Mouse (Mus musculus): Measurements from ENCODE around the gene Pde4d.

The Pde4d gene

GRCm38 (mm10) chr13:109756854-109757253, 1307.1 kb downstream of the Pde4d start:
- ChIA-PET POLR2A (no interaction called here), CTCF (no interaction called here)

- ChIA-PET POLR2A (interaction anchor here in 1 of 4 experiments (0.6 to 1.0 kb wide), 3 partner anchors 15 to 406 kb away, joined by 3 to 4 read pairs (median 4); no protein-coding TSS in a partner anchor), CTCF (interaction anchor here in 2 of 4 experiments (1.0 to 1.3 kb wide), 3 partner anchors 132 to 530 kb away, joined by 3 to 4 read pairs (median 3); no protein-coding TSS in a partner anchor)
Measured at GRCm38 (mm10) chr13:109759201-109759600, 1309.5 kb downstream of the Pde4d start.

- POLR2A ChIA-PET, result interaction anchor here in 1 of 4 experiments (1.2 kb wide), 1 partner anchor 12 kb away, joined by 5 read pairs; no protein-coding TSS in a partner anchor
- CTCF ChIA-PET, result interaction anchor here in 3 of 4 experiments (0.6 kb wide), 3 partner anchors 9 to 1884 kb away, joined by 3 to 7 read pairs (median 5); no protein-coding TSS in a partner anchor
Measured at GRCm38 (mm10) chr13:109761081-109761480, 1311.3 kb downstream of the Pde4d start.

- POLR2A ChIA-PET, result interaction anchor here in 3 of 4 experiments (0.5 to 4.5 kb wide), 19 partner anchors 16 to 252 kb away, joined by 3 to 27 read pairs (median 4); no protein-coding TSS in a partner anchor
- CTCF ChIA-PET, result interaction anchor here in 3 of 4 experiments (0.8 to 2.3 kb wide), 4 partner anchors 133 to 147 kb away, joined by 3 to 17 read pairs (median 4); no protein-coding TSS in a partner anchor
Measured at GRCm38 (mm10) chr13:109774791-109775190, 1325.0 kb downstream of the Pde4d start.

DNA sequence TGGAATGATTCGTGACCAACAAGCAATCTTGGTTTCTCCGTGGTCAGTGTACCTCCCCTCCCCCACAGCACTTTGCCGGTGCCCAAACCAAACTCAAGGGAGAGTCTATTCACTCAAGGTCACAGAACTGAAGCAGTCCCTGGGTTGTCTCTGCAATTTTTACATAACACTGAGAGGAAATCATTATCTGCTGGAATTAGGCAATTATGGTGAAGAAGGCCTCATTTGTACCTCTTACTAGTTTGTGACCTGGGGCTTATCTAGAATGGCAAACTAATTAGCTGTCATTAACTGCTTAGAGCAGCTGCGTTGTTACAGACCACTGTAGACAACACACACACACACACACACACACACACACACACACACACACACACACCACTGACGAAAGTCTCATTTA, 1325.4 kb downstream of the Pde4d start:
- POLR2A ChIA-PET, result interaction anchor here in 3 of 4 experiments (0.5 to 4.5 kb wide), 32 partner anchors 11 to 1341 kb away, joined by 3 to 27 read pairs (median 4); no protein-coding TSS in a partner anchor
- CTCF ChIA-PET, result interaction anchor here (0.6 to 2.3 kb wide), 12 partner anchors 132 to 1456 kb away, joined by 3 to 17 read pairs (median 4); no protein-coding TSS in a partner anchor

DNA sequence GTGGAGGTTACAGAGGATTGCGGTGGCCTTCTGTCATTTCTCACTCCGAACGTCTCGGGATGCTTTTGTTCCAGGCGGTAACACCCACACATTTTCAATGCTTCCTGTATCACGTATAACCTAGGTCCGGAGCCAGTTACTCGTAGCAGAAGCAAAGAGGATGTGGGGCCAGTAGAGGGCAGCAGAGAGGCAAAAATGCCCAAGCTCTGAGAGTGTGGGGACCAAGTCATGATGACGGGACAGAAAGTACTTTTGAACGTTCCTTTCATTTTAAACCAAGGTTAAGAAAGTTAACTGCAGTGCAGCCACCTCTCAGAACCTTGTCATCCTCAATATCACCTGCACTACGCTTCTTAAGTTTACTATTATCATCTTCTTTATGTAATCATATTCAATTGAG, 1326.4 kb downstream of the Pde4d start:
- ChIA-PET CTCF (interaction anchor here (0.6 to 2.3 kb wide), 19 partner anchors 14 to 432 kb away, joined by 3 to 17 read pairs (median 4); no protein-coding TSS in a partner anchor), POLR2A (interaction anchor here in 3 of 4 experiments (0.6 to 4.5 kb wide), 29 partner anchors 9 to 1340 kb away, joined by 3 to 27 read pairs (median 4); no protein-coding TSS in a partner anchor)

DNA sequence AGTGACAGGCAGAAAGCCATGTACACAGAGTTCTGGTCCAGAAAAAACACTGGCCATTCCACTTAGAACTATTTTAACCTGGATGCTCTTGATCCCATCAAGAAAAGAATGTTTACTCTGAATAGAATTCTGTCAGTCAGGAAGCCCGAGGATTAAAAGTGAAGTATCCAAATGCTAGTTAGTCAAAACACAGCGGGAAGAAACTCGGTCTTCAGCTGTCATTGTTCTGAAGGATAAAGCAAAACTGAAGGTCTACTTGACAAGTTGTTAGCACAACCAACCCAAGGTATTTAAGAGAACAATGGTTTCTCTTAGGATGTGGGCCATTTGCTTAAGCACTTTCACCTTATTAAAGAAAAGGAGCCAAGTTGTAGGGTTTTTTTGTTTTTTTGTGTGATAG, 1327.2 kb downstream of the Pde4d start:
- CTCF ChIA-PET, result interaction anchor here in 3 of 4 experiments (0.7 to 2.1 kb wide), 8 partner anchors 15 to 145 kb away, joined by 3 to 8 read pairs (median 4); no protein-coding TSS in a partner anchor
- POLR2A ChIA-PET, result interaction anchor here in 2 of 4 experiments (0.7 to 4.5 kb wide), 12 partner anchors 8 to 243 kb away, joined by 3 to 27 read pairs (median 4); no protein-coding TSS in a partner anchor

DNA sequence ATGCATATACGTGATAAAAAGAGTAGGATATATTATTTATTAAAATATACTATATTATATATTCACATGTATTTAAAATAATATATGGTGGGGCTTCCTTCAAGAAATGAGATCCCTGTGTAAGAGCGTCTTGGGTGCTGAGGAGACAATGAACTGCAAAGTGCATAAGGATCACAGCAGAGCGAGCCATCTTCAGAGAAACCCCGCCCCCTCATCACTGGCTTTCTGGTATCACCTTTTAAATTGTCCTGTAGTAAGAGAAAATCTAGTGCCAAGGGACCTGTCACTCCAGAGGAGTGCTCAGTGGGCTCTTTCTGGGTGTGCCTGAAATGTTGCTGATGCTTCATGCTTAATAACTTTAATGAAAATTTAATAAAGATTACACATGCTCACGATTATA, 1327.7 kb downstream of the Pde4d start:
- CTCF ChIA-PET, result interaction anchor here in 3 of 4 experiments (0.6 to 2.1 kb wide), 5 partner anchors 61 to 164 kb away, joined by 3 to 8 read pairs (median 5); no protein-coding TSS in a partner anchor
- POLR2A ChIA-PET, result interaction anchor here in 3 of 4 experiments (0.6 to 4.5 kb wide), 15 partner anchors 8 to 242 kb away, joined by 3 to 27 read pairs (median 7); no protein-coding TSS in a partner anchor

- ChIA-PET CTCF (interaction anchor here in 2 of 4 experiments (0.6 to 1.8 kb wide), 6 partner anchors 125 to 506 kb away, joined by 3 to 7 read pairs (median 3); no protein-coding TSS in a partner anchor), POLR2A (interaction anchor here in 3 of 4 experiments (0.6 to 4.5 kb wide), 20 partner anchors 11 to 242 kb away, joined by 3 to 27 read pairs (median 6); no protein-coding TSS in a partner anchor)
Measured at GRCm38 (mm10) chr13:109778297-109778835, 1328.6 kb downstream of the Pde4d start.

DNA sequence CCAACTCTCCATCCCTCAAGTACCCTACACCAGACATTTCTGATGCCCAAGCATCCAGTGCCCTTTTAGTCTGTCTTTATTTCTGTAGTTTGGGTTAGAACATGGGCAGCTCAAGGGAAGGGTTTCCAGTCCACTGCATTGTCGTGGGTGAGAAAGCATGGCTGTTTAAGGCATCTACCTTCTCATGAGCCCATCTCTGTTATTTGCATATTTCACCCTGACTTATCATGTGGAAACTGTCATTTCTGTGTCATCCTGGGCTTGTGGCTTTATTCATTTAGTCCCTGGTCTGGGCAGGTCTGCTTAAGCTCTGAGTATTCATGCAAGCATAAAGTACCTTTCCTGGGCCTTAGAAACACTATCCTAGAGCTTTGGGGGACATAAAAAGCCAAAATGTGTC, 1331.7 kb downstream of the Pde4d start:
- POLR2A ChIA-PET, result interaction anchor here in 2 of 4 experiments (1.0 to 2.0 kb wide), 6 partner anchors 10 to 239 kb away, joined by 3 to 7 read pairs (median 4); no protein-coding TSS in a partner anchor

DNA sequence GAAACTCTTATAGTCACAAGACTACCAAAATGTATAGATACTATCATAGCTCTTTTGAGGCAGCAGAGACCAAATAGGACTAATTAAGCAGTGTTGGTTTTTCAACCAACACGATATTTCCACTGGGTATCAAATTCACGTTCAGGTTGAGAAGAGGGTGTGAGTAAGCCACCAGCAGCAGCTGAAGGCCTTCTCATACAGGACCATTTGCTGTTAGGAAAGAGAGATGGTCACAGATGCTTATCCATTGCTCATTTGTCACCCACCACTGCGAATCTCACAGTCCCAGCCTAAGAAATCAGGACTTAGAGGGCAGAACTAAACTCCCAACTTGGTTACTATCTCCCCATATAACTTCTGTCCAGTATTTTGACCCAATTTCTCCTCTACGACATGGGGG, 1338.9 kb downstream of the Pde4d start:
- POLR2A ChIA-PET, result interaction anchor here in 1 of 4 experiments (1.5 kb wide), 1 partner anchor 115 kb away, joined by 3 read pairs; no protein-coding TSS in a partner anchor
- CTCF ChIA-PET, result no interaction called here

More for the DNA sequence above, 1331.7 kb downstream of the Pde4d start:
- CTCF ChIA-PET, result no interaction called here

DNA sequence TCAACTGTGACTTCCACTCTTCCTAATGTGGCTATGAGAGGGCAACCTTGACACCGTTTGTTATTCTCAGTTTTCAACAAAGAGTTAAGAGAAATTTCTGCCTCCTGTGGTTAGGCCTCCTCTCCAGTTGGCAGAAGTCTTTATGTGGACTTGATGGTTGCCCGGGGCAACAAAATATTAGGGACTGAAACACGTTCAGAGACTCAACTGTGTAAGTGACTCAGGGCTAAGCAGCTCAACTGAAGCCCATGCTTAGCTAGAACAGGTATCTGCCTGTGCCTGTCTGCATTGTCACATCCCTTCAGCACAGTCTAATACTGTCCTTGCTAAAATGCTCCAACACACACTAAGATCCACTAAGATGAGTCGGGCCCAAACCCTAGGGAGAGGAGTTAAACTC, 1339.4 kb downstream of the Pde4d start:
- ChIA-PET POLR2A (interaction anchor here in 1 of 4 experiments (1.0 to 1.5 kb wide), 4 partner anchors 9 to 114 kb away, joined by 3 to 6 read pairs (median 4); no protein-coding TSS in a partner anchor), CTCF (no interaction called here)

DNA sequence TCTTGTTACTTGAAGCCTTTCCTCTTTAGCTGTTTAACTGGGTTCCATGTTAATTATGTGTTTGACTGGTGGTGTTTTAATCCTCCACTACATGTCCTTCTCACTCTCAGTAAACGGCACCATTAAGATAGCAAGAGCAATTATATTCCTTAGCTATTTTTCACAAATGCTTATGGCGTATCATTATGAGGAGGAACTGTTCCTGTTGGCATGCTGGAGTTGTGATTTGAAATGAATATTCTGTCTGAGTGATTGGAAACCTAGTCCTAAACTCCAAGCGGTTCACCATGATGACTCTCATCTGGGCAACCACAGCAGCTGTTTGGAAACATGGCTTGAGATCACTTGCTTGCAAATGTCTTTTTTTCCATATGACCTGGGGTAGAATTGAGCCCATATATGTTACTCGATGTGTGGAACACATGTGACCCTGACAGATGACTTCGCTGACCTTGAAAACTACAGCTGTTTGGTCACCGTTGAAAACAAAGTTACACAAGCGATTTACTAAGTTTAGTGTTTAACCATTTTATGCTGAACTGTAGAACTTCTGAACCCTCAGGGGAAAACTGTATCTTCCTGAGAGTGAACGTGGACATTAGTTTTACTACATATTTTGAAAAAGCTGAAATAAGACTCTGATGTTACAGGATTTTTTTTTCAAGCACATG, 1340.4 kb downstream of the Pde4d start:
- ChIA-PET POLR2A (interaction anchor here in 1 of 4 experiments (1.0 to 2.0 kb wide), 5 partner anchors 10 to 14 kb away, joined by 3 to 15 read pairs (median 4); no protein-coding TSS in a partner anchor), CTCF (interaction anchor here in 2 of 4 experiments (0.5 to 1.6 kb wide), 4 partner anchors 11 to 176 kb away, joined by 3 to 5 read pairs (median 4); no protein-coding TSS in a partner anchor)

GRCm38 (mm10) chr13:109793918-109794317, 1344.2 kb downstream of the Pde4d start:
- CTCF ChIA-PET, result interaction anchor here in 2 of 4 experiments (0.7 to 1.4 kb wide), 6 partner anchors 9 to 275 kb away, joined by 3 to 6 read pairs (median 3); no protein-coding TSS in a partner anchor
- POLR2A ChIA-PET, result interaction anchor here in 2 of 4 experiments (0.8 to 2.0 kb wide), 4 partner anchors 13 to 19 kb away, joined by 4 to 16 read pairs (median 8); no protein-coding TSS in a partner anchor

DNA sequence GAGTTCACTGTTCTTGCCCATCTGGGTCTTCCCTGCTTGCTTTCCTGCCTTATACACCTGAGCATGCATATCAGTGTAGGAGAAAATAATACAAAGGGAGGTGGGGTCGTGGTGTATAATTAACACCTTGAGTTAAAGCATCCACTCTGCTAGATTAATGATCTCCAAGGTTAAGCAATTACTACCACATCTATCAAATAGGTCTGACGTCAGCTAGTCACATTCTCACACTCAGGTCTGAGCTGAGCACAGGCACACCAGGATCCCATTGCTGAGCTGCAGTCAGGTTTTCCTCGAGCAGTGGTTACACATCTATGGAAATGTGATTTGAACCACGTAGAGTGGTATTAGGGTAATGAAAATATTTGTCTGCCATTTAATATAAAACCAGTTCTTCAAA, 1348.9 kb downstream of the Pde4d start:
- POLR2A ChIA-PET, result interaction anchor here in 1 of 4 experiments (0.8 to 1.1 kb wide), 2 partner anchors 9 to 13 kb away, joined by 3 to 4 read pairs; no protein-coding TSS in a partner anchor
- CTCF ChIA-PET, result no interaction called here

GRCm38 (mm10) chr13:109802201-109802600, 1352.5 kb downstream of the Pde4d start:
- CTCF ChIA-PET, result no interaction called here
- POLR2A ChIA-PET, result no interaction called here

DNA sequence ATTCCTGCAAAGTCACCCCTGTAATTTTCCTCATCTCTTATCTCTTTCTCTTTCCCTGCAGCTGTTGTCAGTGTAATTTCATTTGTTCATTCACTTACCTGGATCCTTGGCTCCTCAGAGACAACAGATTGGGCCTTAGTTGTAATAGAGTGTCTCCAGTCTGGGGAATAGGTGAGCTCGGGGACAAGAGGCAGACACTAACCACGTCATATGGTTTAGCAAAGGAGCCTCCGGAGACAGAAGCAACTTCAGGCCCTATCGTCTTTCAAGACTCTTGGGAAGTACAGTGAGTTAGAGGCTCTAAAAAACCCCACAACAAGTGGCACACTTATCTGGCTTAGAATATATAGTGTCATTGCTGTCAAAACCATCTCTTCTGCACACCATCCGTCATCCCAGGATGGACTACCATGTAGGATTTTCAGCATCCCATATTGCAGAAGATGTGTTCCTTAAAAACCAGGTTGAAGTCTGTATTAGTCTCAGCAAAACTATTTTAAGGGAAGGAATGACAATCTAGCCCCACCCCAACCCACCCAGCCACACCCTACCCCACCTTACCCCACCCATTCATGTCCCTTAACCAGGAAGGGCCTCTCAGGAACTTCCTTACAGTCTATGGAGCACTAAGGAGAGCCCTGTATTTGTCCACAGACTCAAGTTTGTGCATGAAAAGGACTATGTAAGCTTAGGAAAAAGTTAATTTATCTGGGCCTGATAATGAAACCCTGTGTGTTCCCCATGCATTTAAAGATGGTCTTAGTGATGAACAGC, 1356.6 kb downstream of the Pde4d start:
- POLR2A ChIA-PET, result interaction anchor here in 1 of 4 experiments (0.6 to 1.6 kb wide), 4 partner anchors 8 to 22 kb away, joined by 3 to 4 read pairs (median 3); no protein-coding TSS in a partner anchor
- CTCF ChIA-PET, result no interaction called here
